Mouse (Mus musculus) ES-Bruce4 (cell line): ENCODE data around the gene 1700017N19Rik.

Experiments
- EP300 ChIP-seq: IDR thresholded peaks from 2 replicates; pipeline ENCODE4 v1.6.1; 2011; ENCODE audit warnings: low read depth, low read length; ENCODE audit not compliant: insufficient read depth
- POLR2A ChIP-seq: IDR thresholded peaks from one replicate; pipeline ENCODE4 v1.8.1; 2011; ENCODE audit warnings: low read length; ENCODE audit not compliant: insufficient read depth

GRCm38 (mm10) chr10:100598339-100598738, 8.1 kb downstream of the 1700017N19Rik start:
- TF ChIP-seq POLR2A = no peak
- TF ChIP-seq EP300 = no peak
